Mouse (Mus musculus) thymus, postnatal 14 days (tissue): ENCODE measurements around the gene Pidd1.
"Not testable (repeated sequence)": the region's sequence is repeated elsewhere in the genome, so short reads cannot be mapped to it uniquely, and the experiment has no call there.

ENCODE experiments used
- DNase-seq: peaks from one replicate; pipeline ENCODE4 v3.0.0; 2021

Gene Pidd1

DNA sequence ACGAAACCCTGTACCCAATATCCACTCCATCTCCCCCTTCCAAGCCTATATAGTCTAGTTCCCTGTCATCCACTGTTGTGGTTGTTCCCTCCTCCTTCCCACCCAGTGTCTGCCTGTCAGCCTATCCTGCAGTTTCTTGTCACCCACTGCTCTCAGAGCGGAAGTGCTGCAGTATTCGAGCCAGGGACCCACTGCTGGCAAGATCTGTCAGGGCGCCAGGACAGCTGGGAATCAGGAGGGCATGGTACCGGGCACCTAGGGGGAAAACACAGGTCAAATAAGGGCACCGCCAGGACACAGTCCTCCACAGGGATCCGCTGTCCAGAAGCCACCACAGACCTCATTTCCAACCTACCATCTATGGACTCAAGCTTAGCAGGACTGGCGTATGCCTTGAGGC is 33.2 kb downstream of the Pidd1 start:
- DNase-seq: no peak

DNA sequence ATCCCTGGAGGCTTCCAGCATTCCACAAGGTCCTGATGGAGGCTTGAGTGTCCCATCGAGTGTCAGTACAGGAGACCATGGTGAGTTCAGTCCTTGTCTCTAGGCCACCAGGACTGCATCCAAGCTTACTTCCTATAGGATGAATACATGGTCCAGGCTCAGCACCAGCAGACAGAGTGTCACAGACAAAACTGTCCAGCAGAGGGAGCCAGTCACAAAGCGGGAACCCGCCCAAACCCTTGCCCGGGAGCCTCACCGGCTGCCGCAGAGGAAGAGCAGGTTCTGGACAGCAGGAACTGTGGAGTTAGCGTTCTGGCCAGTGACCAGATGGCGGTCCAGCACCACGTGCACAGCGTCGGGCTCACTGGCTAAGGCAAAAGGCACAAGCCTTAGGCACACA is 35.0 kb downstream of the Pidd1 start:
- peak; percentile 84 for DNase-seq

DNA sequence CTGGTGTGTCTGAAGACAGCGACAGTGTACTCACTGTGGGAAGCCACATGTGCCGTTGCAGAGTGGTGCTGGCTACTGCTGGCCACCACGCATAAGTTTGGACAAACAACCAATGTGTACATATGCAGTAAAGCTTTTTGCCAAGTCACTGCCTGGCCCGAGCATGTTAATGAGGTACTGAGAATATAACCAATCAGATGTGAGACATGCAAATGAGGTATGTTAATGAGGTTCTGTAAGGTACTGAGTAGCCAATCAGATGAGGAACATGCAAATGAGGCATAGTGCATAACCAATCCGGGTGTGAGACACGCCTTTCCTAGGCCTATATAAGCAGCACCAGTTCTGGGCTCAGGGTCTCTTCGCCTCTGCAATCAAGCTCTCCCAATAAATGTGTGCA is 36.2 kb downstream of the Pidd1 start:
- DNase-seq: not testable (repeated sequence)

DNA sequence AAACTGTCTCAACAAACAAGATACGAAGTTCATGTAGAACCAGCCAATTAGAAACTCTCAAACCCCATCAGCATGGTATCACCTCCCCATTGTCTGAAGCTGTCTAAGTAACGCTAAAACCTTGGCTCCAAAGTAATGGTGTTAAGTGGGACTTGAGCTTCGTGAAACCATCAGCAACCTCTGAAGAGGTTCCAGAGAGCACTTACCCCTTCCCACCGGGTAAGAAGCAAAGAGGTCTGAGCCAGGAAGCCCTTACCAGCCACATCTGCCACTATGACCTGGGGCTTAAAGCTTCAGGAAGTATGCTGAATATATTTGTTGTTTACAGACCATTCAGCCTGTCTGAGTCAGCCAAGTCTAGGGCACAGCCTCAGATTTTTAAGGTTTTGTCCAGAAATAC is 38.4 kb downstream of the Pidd1 start:
- no peak for DNase-seq

DNA sequence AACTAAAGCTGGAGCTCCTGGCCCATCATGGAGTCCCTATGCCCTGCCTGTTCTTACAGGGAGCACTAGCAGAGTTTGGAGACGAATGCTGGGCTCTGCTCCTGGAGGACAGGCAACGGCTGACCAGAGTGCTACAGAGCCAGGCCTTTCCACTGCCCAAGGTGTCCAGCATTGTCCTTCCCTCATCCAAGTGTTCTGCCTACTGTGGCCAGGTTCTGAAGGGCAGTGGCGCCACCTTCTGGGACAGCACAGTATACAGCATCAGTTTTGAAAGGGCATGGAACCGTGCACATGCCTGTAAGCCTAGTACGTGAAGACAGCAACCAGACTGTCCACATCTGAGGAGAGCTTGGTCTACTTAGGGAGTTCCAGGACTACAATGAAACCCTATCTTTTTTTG is 40.5 kb downstream of the Pidd1 start:
- DNase-seq: peak; percentile 55

DNA sequence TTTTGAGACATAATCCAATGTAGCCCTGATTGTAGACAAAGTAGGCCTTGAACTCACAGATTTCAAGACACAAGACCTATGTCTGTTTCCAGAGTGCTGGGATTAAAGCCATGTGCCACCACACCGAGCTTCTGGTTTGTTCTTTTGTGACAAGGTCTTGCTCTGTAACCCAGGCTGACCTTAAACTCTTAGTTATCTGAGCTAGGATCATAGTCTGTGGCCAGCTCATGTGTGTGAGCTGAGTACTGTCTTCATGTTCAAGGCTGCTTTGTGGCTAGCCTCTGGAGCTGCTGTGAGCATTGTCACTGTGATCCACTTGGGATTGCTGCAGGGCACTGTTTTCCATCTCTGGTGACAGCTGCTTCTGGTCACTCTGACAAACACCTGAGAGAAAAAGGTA is 48.5 kb downstream of the Pidd1 start:
- no peak for DNase-seq

DNA sequence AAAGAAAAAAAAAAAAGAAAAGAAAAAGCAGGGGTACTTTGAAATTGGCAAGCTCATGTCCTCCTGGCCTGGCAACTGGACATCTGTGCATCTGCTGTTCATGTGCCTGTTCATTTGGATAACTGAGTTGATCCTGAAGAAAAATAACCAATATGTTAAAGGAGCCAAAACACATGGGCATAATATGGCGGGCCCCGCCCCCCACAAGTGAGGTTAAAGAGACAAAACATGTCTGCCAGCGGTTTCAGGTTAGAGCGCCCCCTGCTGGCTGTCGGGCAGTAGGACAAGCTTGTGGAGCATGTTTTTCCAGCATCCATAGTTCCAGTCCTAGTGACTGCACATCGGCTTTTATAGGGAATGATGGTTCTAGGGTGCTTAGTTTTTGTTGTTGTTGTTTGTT is 49.1 kb downstream of the Pidd1 start:
- peak; percentile 80 for DNase-seq

DNA sequence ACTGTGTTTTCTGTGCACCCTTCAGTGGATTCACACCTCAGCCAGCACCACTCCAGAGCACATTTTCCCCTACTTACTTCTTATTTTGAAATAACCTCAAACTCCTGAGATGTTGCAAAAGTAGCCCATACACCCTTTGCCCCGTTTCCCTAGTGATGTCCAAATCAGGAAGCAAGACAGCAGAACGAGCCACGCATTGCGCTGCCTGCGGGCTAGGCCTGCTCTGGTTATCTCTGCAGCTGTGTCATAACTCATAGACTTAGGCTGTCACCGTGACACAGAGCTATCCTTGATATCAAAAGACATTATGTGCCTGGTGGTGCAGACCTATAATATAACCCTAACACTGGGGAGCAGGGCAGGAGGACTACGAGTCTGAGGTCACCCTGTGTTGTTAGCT is 49.7 kb downstream of the Pidd1 start:
- no peak for DNase-seq

DNA sequence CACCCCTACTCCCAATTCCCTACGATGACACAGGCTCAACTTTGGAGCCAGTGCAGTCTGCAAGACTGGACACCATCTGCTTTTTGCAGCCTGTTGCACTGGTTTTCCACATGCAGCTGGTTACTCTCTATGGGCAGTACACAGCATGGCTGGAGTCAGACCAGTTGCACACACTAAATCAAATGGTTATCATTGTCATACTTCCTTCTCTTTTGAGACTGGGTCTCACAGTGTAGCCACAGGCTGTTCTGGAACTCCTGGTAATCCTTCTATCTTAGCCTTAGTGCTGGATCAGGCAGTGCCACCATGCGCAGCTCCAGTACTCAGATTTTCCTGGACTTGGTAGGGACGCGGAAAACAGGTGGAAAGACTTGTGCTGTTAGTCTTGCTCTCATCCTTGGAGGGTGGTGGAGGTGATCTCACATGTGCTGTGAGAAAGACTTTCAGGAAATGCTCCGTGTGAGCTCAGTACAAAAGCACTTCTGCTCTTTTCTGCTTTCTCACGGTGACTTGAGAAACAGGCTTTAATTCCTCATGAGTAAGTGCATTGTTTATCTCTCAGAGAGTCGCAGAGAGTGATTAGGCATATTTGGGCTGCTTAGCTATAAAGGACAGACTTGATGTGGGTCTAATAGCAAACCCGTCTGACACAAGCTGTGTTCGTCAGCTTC is 51.1 kb downstream of the Pidd1 start:
- no peak for DNase-seq

DNA sequence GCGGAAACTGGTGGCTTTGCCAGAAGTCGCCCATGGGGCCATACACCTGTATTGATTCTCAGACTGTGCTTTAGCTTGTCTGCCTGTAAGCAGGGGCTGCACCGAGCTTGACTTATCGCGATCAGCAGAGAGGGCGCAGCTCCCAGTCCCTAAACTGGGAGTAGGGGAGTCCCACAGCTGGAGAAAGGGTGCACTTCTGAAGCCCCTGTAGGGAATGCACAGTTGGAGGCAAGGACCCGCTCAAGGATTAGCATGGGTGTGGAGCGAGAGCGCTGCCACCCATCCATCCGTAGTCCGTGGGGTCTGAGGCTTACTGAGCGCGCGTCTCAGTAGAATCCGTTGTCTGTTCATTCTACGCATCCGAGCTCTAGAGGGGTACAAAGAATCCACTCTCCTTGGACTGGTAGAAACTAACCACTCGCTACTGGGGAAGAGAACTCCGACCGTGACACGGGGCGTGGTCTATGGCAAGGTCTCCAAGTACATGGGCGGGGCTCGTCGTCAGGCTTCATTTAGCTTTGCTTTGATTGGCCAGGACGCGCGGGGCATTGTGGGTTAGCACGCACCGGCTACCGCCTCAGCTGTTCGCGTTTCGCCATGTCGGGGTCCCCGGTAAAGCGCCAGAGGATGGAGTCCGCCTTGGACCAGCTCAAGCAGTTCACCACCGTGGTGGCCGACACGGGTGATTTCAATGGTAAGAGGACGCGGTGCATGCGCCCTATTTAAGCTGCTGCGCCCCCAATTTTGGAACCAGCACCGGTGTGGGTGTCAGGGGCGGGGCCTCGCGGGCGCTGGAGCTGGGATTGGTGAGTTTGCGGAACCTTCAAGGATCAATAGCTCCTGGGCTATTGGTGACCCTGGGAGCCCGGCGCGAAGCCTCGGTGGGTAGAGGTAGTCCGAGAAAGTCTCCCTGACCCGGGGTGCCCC is 51.9 kb downstream of the Pidd1 start, which contains the start of gene Taldo1:
Gene Taldo1 (plus strand): TSS at position 575 of the 927 bp plus-strand sequence.
- peak; percentile 98 for DNase-seq

DNA sequence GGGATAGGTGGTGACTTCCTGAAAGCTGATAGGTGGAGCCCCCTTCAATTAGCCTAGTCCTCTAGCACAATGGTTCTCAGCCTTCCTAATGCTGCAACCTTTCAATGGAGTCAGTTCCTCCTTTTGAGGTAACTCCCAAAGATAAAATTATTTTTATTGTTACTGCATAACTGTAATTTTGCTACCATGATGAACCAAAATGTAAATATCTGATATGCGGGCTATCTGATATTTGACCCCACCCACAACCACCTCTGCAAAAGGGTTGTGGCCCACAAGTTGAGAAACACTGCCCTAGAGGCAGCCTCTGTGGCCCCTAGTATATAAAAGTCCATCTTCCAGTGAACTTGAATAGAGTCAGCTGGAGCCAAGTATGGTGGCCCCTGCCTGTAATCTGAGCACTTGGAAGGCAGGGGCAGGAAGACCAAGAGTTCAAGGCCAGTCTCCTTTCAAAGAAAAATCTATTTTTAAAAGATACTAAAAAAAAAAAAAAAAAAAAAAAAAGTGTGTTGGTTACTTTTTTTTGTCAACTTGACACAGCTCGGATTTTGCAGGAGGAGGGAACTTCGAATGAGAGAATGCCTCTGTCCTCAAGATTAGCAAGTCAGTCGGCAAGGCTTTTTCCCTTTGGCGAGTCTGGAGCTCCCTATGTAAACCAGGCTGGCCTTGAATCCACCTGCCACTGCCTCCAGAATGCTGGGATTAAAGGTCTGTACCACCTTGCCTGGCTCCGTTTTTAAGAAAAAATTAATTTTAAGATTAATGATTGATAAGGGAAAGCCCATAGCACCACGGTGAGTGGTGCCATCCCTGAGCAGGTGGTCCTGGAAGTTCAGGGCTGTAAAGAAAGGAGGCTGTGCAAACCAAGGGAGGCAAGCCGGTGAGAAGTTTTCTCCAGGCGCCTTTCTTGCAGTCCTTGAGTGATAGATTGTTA is 53.2 kb downstream of the Pidd1 start:
- DNase-seq: no peak

DNA sequence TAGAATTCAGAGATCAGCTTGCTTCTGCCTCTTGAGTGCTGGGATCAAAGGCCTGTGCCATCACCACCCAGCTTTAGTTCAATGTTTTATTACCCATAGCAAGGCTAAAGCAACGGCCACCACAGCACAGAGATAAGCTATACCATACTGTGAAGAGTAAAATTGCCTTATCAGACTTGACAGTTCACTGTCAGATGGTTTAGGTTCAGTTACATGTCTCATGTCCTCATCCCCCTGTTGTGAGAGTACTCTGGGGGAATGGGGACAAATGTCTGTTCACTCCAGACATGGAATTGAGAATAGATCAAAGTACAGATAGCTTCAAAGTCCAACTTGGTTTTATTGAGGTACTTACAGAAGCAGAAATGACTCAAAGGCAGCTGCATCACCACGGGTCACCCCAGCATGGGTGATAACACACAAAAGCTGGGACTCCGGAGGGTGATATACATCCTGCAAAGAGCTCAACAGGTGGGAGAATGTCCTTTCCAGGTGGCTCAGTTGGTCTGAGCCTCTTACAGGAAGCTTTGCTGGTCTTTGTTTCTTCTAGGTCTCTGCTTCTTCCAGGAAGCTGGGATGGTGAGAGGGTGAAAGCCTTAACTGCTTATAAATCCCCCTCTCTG is 55.2 kb downstream of the Pidd1 start:
- DNase-seq: no peak
